Mouse (Mus musculus): ENCODE data around the gene Dnaja3. TPM values are rescaled to one million over a fixed set of nuclear protein-coding genes. Genes with fewer than 3 reads are reported as not detected.

The Dnaja3 gene
- polyA plus RNA-seq, 1 experiment, result not detected

DNA sequence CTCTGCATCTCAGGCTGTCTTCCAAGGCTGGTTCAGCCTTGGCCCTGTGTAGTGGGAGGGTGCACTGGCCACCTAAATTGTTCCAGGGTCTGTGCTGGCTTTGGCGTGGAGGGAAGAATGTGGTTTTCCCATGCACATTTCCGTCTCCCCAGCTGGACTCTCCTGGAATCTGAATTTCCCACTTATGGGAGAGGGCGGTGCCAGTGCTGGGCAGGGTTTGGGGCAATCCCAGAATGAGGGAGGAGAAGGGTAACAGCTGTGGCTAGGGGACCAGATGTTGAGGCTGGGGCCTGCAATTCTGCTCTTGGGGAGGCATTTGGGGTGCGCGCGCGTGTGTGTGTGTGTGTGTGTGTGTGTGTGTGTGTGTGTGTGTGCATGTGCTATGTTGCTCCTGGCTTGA, 42.5 kb upstream of the Dnaja3 start:
- H3K4me3 ChIP-seq (ENCODE audit: insufficient read depth, low read depth, low read length), result no peak overlapping the region
- WGBS, result 73% methylated on average over 7 of the region's 7 CpGs
- H3K27ac ChIP-seq (ENCODE audit: insufficient read depth, low read depth, low read length), result no peak overlapping the region
- TF ChIP-seq CTCF (IDR thresholded peaks at IDR 0.05; ENCODE audit: insufficient read depth, low read depth, low read length) (no peak), POLR2A (IDR thresholded peaks at IDR 0.05; ENCODE audit: insufficient read depth, low read depth, low read length) (no peak)
- peaks cover 41% of the 10 kb centered on the region for H3K4me1 ChIP-seq (ENCODE audit: control insufficient read depth, insufficient read depth, low read length)

- WGBS, result 87% methylated on average over 5 of the region's 5 CpGs
- Histone ChIP-seq H3K4me3 (ENCODE audit: insufficient read depth, low read depth, low read length) (no peak overlapping the region), H3K27ac (ENCODE audit: insufficient read depth, low read depth, low read length) (no peak overlapping the region), H3K4me1 (ENCODE audit: control insufficient read depth, insufficient read depth, low read length) (peaks cover 48% of the 10 kb centered on the region)
- TF ChIP-seq CTCF (IDR thresholded peaks at IDR 0.05; ENCODE audit: insufficient read depth, low read depth, low read length), result no peak
- TF ChIP-seq POLR2A (IDR thresholded peaks at IDR 0.05; ENCODE audit: insufficient read depth, low read depth, low read length), result no peak
Measured at GRCm38 (mm10) chr16:4598041-4598440, 41.7 kb upstream of the Dnaja3 start.

DNA sequence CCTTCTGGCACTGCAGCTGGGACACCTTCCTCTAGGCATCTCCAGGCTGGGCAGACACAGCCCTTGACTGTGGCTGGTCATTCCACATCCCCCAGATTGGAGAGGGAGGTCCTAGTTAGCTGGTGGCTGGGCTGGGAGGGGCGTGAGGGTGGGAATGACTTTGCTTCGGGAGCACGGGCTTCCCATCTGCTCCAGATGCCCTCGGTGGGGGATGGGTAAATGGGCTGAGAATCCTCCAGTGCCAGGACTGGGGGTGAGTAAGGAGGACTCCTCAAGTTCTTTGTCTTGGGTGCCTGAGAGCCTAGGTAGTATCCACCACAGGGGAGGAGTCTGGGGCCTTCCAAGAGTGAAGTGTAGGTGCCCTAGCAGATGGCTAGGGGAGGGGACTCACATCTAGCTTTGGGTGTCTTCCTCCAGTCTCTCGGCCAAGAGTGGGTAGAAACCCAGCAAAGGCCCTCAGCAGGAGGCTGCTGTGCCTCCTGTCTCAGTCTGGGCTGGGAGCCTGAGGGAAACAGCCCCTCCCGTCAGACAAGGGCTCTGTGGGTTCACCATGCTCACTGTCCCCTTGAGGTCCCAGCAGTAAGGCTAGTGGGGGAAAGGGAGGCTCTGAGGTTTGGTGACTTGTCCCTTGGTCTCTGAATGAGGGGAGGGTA, 40.8 kb upstream of the Dnaja3 start:
- Histone ChIP-seq H3K4me1 (ENCODE audit: control insufficient read depth, insufficient read depth, low read length) (peaks cover 50% of the 10 kb centered on the region), H3K27ac (ENCODE audit: insufficient read depth, low read depth, low read length) (no peak overlapping the region), H3K4me3 (ENCODE audit: insufficient read depth, low read depth, low read length) (no peak overlapping the region)
- TF ChIP-seq POLR2A (IDR thresholded peaks at IDR 0.05; ENCODE audit: insufficient read depth, low read depth, low read length) (no peak), CTCF (IDR thresholded peaks at IDR 0.05; ENCODE audit: insufficient read depth, low read depth, low read length) (no peak)
- WGBS, result 34% methylated on average over 6 of the region's 6 CpGs

GRCm38 (mm10) chr16:4599616-4600015, 40.2 kb upstream of the Dnaja3 start:
- H3K4me3 ChIP-seq (ENCODE audit: insufficient read depth, low read depth, low read length), result no peak overlapping the region
- WGBS, result 82% methylated on average over 3 of the region's 3 CpGs
- H3K27ac ChIP-seq (ENCODE audit: insufficient read depth, low read depth, low read length), result no peak overlapping the region
- peaks cover 50% of the 10 kb centered on the region for H3K4me1 ChIP-seq (ENCODE audit: control insufficient read depth, insufficient read depth, low read length)
- TF ChIP-seq POLR2A (IDR thresholded peaks at IDR 0.05; ENCODE audit: insufficient read depth, low read depth, low read length), result no peak
- TF ChIP-seq CTCF (IDR thresholded peaks at IDR 0.05; ENCODE audit: insufficient read depth, low read depth, low read length), result no peak

DNA sequence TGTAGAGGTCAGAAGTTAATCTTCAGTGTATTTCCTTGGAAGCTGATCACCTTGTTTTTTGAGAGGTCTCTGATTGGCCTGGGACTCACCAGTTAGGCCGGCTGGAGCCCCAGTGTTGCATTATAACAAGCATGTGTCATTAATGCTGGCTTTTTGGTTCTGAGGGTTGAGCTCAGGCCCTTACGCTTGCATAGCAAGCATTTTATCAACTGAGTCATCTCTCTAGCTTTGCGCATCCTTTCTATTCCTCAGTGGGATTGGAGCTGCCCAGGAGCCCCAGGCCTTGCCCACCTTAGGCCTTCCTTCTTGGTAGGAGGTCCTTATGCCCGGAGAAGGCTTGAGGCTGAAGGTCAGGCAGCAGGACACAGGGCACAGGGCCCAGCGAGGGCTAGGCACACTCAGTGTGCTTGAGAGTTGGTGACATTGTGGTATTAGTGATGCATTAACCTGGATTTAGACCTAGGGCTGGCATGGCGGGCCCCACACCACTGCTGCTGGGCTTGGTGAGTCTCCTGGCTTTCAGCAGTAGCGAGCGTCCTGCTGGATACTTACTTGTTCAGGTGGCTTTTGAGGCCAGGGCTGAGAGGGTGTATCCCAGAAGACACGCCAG, 39.0 kb upstream of the Dnaja3 start:
- WGBS, result 92% methylated on average over 9 of the region's 9 CpGs
- Histone ChIP-seq H3K27ac (ENCODE audit: insufficient read depth, low read depth, low read length) (no peak overlapping the region), H3K4me1 (ENCODE audit: control insufficient read depth, insufficient read depth, low read length) (peaks cover 46% of the 10 kb centered on the region), H3K4me3 (ENCODE audit: insufficient read depth, low read depth, low read length) (no peak overlapping the region)
- TF ChIP-seq POLR2A (IDR thresholded peaks at IDR 0.05; ENCODE audit: insufficient read depth, low read depth, low read length) (no peak), CTCF (IDR thresholded peaks at IDR 0.05; ENCODE audit: insufficient read depth, low read depth, low read length) (no peak)

GRCm38 (mm10) chr16:4602189-4602588, 37.6 kb upstream of the Dnaja3 start:
- 34% methylated on average over 3 of the region's 3 CpGs for WGBS
- Histone ChIP-seq H3K4me1 (ENCODE audit: control insufficient read depth, insufficient read depth, low read length) (peaks cover 44% of the 10 kb centered on the region), H3K4me3 (ENCODE audit: insufficient read depth, low read depth, low read length) (no peak overlapping the region), H3K27ac (ENCODE audit: insufficient read depth, low read depth, low read length) (no peak overlapping the region)
- TF ChIP-seq POLR2A (IDR thresholded peaks at IDR 0.05; ENCODE audit: insufficient read depth, low read depth, low read length) (no peak), CTCF (IDR thresholded peaks at IDR 0.05; ENCODE audit: insufficient read depth, low read depth, low read length) (no peak)

- 59% methylated on average over 7 of the region's 7 CpGs for WGBS
- H3K4me3 ChIP-seq (ENCODE audit: insufficient read depth, low read depth, low read length), result no peak overlapping the region
- TF ChIP-seq POLR2A (IDR thresholded peaks at IDR 0.05; ENCODE audit: insufficient read depth, low read depth, low read length), result no peak
- H3K4me1 ChIP-seq (ENCODE audit: control insufficient read depth, insufficient read depth, low read length), result peaks cover 43% of the 10 kb centered on the region
- no peak overlapping the region for H3K27ac ChIP-seq (ENCODE audit: insufficient read depth, low read depth, low read length)
Measured at GRCm38 (mm10) chr16:4602766-4603452, 36.9 kb upstream of the Dnaja3 start.

- WGBS, result 79% methylated on average over 1 of the region's 1 CpGs
- peaks cover 41% of the 10 kb centered on the region for H3K4me1 ChIP-seq (ENCODE audit: control insufficient read depth, insufficient read depth, low read length)
- no peak overlapping the region for H3K27ac ChIP-seq (ENCODE audit: insufficient read depth, low read depth, low read length)
- H3K4me3 ChIP-seq (ENCODE audit: insufficient read depth, low read depth, low read length), result no peak overlapping the region
- TF ChIP-seq CTCF (IDR thresholded peaks at IDR 0.05; ENCODE audit: insufficient read depth, low read depth, low read length) (no peak), POLR2A (IDR thresholded peaks at IDR 0.05; ENCODE audit: insufficient read depth, low read depth, low read length) (no peak)
Measured at GRCm38 (mm10) chr16:4603453-4603837, 36.3 kb upstream of the Dnaja3 start.

DNA sequence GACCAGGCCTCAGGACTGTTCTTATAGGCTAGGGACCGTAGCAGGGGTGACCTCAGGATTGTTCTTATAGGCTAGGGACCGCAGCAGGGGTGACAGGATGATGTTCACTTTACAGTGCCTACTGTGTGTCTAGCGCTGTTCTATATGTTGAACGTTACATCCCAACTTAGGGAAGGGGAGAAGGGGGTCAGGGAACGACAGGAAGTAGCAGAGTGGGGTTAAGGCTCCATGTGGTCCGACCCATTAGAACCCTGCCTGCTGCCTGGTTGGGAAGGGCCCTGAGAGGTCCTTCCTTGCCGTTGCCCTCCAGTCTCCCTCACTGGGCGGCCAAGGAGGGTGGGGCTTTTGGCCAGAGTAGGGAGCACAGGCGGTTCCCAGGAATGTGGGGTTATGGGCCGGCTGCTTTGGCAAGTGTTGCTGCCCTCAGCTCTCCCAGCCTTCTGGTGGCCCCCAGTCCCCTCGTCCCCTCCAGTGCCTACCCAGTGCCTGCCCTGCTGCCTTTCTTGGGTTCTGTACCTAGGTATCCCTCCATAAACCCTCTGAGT, 35.4 kb upstream of the Dnaja3 start:
- Histone ChIP-seq H3K4me3 (ENCODE audit: insufficient read depth, low read depth, low read length) (no peak overlapping the region), H3K4me1 (ENCODE audit: control insufficient read depth, insufficient read depth, low read length) (peaks cover 32% of the 10 kb centered on the region), H3K27ac (ENCODE audit: insufficient read depth, low read depth, low read length) (no peak overlapping the region)
- TF ChIP-seq POLR2A (IDR thresholded peaks at IDR 0.05; ENCODE audit: insufficient read depth, low read depth, low read length) (no peak), CTCF (IDR thresholded peaks at IDR 0.05; ENCODE audit: insufficient read depth, low read depth, low read length) (no peak)
- WGBS, result 74% methylated on average over 11 of the region's 11 CpGs

Measured in olfactory bulb, adult 2 months (tissue).